Mouse (Mus musculus) adrenal gland (tissue): ENCODE data around the gene Wwox.

Experiments
- intact Hi-C: fragments of 180-260 bp; cut with DNase I; formaldehyde crosslinking; loops from one replicate; pipeline ENCODE4 v1.15.1; 2025

The Wwox gene

GRCm38 (mm10) chr8:115269601-115270000, 830.1 kb downstream of the Wwox start:
- intact Hi-C loops, result no loop called here

DNA sequence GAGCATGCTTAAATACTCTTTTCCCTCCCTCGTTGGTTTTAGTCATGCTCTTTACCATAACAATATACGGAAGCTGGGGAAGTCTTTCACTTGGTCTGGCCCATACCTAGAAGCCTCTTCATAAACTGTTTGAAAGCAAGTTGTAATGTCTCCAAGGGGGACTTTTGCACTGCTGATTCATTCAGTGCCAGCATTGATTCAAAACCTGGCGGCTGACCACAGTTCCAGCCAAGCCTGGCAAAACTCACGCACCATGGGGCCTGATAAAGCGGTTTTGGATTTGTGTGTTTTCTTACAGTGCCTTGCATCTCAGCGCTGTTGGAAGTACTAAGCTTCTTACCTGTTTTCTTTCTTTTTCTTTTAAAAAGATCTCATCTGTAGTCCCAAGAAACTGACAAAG, 834.5 kb downstream of the Wwox start:
- intact Hi-C loops, result no loop called here

- intact Hi-C loops, result no loop called here
These were observed 836.8 kb downstream of the Wwox start for GRCm38 (mm10) chr8:115276281-115276680.

DNA sequence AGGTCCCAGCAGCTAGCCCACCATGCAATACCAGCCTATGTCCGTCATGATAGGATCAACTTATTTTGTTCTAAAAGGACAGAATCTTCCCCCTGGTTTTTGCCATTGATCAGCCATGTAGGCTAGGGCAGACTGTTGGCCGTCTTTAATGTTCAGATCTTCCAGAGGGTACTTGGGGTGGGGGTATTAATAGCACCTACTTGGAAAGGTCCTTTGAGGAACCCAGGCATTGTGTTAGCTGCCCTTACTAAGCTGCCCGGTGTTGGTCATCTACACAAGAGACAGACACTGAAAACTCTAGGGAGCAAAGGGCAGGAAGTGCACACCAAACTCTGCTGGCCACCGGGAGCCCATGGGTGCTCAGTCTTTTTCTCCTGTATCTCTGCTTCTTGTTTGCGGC, 838.8 kb downstream of the Wwox start:
- intact Hi-C loops, result no loop called here

DNA sequence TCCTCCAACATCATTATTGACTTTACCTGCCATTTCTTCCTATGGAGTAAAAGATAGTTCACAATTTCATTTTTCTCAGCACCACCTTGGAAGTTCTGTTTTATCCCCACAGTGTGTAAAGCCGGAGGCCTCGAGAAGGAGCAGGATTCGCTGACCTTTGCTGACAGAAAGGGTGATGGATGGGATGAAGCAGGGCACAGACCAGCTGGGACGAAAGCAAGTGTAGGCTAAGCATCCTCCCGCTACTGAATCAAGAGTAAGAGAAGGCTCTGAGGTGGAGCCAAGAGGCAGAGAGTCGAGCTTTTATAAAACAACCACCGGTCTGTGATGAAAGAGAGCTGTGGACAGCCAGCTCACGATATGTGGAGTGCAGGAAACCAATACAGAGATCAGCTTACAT, 850.8 kb downstream of the Wwox start:
- intact Hi-C loops, result no loop called here

DNA sequence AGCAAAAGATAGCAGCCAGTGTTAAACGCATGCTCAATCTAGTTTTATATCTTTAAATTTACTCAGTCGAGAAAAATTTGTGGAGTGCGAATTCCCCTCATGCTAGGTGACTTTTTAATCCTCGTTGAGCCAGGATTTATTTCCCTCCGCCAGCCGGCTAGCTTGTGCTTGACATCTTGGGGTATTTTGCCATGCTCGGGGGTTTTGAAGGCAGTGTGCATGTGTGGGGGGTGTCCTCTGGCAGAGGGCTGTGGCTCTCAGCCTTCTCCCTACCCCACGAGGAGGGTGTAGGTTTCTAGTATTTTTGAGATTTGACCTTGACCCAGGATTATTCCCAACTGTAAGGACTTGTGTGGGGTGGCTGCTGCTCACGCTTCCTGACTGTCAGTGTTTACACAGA, 857.3 kb downstream of the Wwox start:
- intact Hi-C loops, result no loop called here

DNA sequence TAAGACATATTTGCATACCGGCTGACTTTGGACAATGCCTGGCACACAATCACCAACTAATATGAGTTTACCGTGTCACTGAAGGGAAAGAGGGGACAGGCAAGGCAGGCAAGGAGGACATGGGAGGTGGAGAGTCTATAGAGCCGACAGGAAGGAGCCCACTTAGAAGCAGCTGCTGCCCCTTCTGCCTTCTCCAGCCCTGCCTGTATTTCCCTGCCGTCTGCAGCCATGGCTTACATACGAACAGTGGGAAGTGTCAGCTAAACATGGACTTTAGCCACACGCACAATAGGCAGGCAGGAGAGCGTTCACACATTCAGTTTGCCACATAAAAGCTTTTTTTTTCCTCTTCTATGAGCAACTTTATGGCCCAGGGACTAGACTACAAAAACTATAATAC, 863.0 kb downstream of the Wwox start:
- intact Hi-C loops, result no loop called here

DNA sequence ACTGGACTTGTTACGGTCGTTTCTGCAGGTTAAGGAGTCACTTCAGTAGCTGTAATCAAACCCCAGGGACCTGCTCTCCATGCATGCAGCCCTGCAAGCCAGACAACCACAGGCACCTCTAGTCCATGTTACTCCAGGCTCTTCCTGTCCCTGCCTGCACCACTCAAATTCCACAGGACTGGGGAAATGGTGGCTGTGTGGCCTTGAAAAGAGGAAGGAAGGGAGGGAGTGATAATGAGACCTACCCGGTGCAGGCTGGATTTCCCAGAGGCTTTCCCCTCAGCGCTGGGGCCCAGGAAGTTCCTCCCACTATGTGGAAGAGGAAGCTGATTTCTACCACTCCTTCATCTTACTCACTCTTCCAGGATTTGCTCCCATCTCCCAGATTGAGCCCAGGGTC, 868.0 kb downstream of the Wwox start:
- intact Hi-C loops, result no loop called here

DNA sequence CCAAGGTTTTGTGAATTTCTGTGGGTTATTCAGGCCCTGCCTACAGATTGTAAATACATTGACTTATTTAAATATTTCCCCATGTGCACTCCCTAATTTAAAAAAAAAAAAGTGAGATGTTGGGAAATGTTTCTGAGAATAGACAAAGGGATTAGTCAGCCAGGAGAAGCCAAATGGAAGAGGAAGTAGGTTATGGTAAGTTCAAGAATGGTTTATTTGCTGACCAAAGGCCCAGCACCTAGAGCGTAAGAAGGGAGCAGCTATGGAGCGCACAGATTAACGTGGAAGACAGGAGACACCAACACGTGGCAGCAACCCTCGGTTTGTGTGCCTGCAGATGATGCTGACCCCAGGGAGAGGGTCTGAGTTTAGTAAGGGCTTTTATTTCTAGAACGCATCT, 871.5 kb downstream of the Wwox start:
- intact Hi-C loops, result no loop called here

DNA sequence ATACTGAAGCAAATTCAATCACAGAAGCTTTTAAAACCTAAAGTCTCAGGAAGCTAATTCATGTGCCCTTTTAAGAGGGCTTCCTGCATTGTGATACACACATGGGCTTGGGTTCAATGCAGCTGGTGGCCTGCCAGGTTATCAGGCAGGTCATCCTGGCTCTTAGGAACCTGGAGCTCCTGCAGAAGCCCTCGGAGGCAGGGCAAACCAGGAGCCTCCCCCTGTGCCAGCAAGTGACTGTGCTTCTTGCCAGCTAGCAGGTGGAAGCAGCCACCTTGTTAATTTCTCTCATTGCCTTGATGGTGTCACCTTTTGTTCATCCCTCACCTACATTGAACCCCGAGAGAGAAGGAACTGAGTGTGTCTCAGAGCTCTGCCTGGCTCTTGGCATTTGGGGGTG, 872.9 kb downstream of the Wwox start:
- intact Hi-C loops, result no loop called here

GRCm38 (mm10) chr8:115322501-115322900, 883.0 kb downstream of the Wwox start:
- intact Hi-C loops, result no loop called here

- intact Hi-C loops, result no loop called here
These were observed 891.2 kb downstream of the Wwox start for GRCm38 (mm10) chr8:115330671-115331070.

DNA sequence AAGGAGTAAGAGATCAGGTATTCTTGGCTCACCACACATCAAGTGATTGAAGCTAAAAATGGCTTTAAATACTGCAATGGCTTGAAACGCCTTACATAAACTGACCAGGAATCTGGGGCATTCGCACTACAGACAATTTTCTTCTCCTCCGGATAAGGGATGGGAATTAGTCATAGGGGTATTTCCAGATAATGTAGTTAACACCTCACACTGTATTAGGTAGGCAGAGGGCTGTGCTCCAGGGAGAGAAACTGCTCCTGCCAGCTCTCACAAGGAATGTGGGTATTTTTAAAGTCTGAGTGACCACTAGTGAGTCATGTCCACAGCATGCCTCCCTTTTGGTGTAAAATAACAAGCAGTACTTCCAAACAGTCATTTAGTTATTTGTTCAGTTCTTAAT, 894.5 kb downstream of the Wwox start:
- intact Hi-C loops, result no loop called here

DNA sequence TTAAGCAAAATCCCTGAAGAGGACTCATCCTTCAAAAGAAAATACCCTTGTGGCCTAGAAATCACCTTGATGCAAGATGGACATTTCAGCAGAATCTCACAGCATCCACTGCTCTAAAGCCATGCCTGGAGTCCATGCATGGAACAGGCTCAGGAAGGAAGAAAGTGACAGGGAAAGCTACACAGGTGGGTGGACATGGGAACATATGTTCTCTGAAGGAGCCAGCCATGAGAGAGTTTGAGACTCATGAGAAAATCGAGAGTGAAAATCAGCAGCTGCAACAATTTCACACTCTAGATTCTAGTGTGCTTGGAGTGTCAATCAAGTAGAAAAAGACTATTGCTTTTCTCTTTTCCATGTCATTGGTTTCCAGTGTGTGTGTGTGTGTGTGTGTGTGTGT, 896.9 kb downstream of the Wwox start:
- intact Hi-C loops, result no loop called here

DNA sequence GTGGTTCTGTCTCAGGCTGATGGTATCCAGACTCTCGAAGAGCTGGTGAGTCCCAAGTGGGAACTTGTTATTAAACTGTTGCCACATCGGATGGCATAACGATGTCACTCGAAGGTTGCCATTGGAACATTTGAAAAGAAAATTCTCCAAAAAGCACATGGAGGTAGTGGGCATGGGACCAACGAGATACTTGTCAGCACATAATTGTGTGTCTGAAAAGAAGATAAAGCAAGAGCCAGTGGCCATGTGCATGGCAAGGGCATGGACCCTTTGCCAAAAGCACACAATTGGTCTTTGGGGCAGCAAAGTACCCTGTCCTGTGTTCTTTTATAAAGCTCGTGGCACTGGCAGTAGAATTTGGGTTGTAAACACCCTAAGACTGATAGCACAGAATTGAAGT, 909.2 kb downstream of the Wwox start:
- intact Hi-C loops, result no loop called here

DNA sequence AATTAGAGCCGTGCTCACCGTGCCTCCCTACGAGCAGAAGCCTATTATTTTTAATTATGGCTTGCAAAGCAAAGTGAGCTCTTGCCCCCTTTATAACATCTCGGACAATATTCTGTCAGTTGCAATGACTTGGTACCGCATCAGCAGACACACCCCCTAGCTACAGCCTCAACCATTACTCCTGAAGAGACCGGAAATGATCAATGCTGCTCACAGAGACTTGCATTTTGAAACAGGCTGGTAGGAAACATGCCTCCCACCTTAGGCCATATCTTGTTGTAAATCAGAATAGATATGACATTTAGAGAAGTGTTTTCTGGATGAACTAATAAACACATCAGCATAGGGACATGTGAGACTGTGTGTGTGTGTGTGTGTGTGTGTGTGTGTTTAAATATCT, 911.3 kb downstream of the Wwox start:
- intact Hi-C loops, result no loop called here

- intact Hi-C loops, result no loop called here
These were observed 918.3 kb downstream of the Wwox start for GRCm38 (mm10) chr8:115357663-115358335.

DNA sequence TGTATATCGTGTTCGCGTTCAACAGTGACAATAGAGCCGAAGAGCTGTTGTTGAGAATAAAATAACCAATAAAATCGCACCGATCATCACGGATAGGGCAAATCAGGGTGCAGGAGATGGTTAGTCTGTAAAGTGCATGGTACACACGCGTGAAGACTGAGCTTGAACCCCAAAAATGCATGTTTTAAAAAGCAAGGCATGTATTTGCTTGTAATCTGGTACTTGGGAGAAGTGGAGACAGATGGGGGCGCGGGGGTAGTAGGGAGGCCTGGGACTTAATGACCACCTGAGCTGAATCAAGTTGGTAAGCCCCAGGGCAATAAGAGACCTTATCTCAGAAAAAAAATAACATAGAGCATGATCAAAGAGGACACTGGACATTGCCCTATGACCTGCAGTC, 919.0 kb downstream of the Wwox start:
- intact Hi-C loops, result no loop called here

- intact Hi-C loops, result no loop called here
These were observed 920.2 kb downstream of the Wwox start for GRCm38 (mm10) chr8:115359701-115360100.

- intact Hi-C loops, result no loop called here
These were observed 923.1 kb downstream of the Wwox start for GRCm38 (mm10) chr8:115362518-115362917.

DNA sequence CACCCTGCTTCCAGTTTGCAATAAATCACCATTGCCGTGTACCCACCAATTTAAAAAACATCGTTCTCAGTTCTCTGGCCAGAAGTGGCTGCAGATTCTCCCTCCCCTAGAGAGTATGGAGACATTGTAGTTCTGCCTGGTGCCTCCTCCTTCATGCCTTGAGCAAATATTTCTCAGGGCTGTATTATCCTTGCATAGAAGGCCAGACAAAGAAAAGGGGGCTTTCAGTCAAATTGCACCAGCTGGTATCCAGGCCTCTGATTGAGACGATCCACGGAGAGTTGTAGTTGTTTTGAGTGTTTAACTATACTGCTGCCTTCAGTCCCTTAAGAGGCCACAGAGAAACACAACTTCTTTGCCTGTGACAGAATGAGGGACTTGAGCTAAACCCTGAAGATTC, 935.5 kb downstream of the Wwox start:
- intact Hi-C loops, result no loop called here

DNA sequence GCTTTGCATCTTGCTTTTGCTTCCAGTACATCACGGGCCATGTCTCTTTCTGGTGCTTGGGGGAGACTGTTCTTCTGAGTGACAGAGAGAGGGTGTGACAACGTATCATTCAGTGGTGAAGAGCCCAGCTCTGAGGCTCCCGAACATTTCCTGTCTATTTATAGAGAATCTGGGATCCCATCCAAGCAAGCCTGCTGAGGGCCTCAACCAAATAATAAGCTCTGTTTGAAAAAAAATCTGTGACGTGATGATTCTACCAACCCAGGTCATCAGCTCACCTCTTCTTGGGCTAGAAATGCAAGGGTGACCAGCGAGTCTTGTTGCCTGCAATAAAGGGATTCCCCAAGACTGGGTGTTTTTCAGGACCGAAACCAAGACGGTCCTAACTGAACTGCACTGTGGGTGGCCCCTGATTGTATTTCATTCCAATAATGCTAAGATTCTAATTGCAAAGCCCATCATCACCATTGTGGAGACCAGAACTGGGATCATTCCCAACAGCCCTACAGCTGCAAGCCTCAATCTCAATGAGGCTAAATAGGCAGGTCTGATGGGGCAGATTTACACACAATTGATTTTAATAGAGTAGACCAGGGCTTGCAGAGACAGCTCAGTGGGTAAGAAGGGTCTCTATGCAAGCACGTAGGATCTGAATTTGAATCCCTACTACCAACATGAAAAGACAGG, 936.0 kb downstream of the Wwox start:
- intact Hi-C loops, result no loop called here

GRCm38 (mm10) chr8:115377321-115377720, 937.9 kb downstream of the Wwox start:
- intact Hi-C loops, result no loop called here
